Mouse (Mus musculus) left cerebral cortex, postnatal 36 days (tissue): Measurements from ENCODE around the gene Vmn2r40. TPM values are rescaled to one million over a fixed set of nuclear protein-coding genes. Genes with fewer than 3 reads are reported as not detected.
"Not testable (repeated sequence)": the region's sequence is repeated elsewhere in the genome, so short reads cannot be mapped to it uniquely, and the experiment has no call there.

Source experiments
- DNase-seq, 2 experiments: peaks; one replicate each; pipeline ENCODE4 v3.0.0; 2021 to 2022; ENCODE audit warnings: low spot score in 2 of 2, mixed read lengths in 1 of 2
- intact Hi-C: fragments of 180-260 bp; cut with DNase I; formaldehyde crosslinking; loops from one replicate; pipeline ENCODE4 v1.15.1; 2025
- total RNA-seq, 2 experiments: library from RNA; stranded (reverse); gene quantifications; 2 replicates each; pipeline ENCODE4 v1.2.3; 2021

Vmn2r40 gene
- total RNA-seq = not detected

- DNase-seq = not testable (repeated sequence)
These were observed at the start of gene Vmn2r40 for GRCm38 (mm10) chr7:8931335-8931734. Gene Vmn2r40 (minus strand): TSS chr7:8931435.

More at GRCm38 (mm10) chr7:8931335-8931734, at the start of gene Vmn2r40:
- intact Hi-C loops = not testable (repeated sequence)

Other genes with a start within 250 kb of the Vmn2r40 start
- not detected for gene Vmn2r39, start 99.4 kb upstream of the Vmn2r40 start, total RNA-seq
- not detected for gene Vmn2r38, start 166.4 kb upstream of the Vmn2r40 start, total RNA-seq